Mouse (Mus musculus) c-Kit-positive CD71-positive TER-119-negative erythroid progenitor cells, embryonic 14.5 days (primary cell): ENCODE measurements around the gene Gsk3a.

Experiments used
- DNase-seq: peaks from one replicate; pipeline ENCODE4 v3.0.0-alpha.2; 2013; ENCODE audit warnings: low read depth

Gsk3a gene

GRCm38 (mm10) chr7:25221102-25221883 lies 16.4 kb downstream of the Gsk3a start, which contains the start of gene Zfp526:
Zfp526 (plus strand) TSS chr7:25221425.
- DNase-seq, result peak; percentile 95

- DNase-seq, result peak; percentile 71
Observed at GRCm38 (mm10) chr7:25220457-25221101, 17.1 kb downstream of the Gsk3a start, which contains the start of gene Dedd2. Dedd2 (minus strand) TSS chr7:25220615.

- peak; percentile 97 for DNase-seq
Observed at GRCm38 (mm10) chr7:25219756-25220456, 17.7 kb downstream of the Gsk3a start.

GRCm38 (mm10) chr7:25219416-25219750 lies 18.3 kb downstream of the Gsk3a start:
- DNase-seq, result no peak

GRCm38 (mm10) chr7:25218705-25219415 lies 18.8 kb downstream of the Gsk3a start:
- DNase-seq, result peak; percentile 45

- DNase-seq, result no peak
Observed at GRCm38 (mm10) chr7:25217653-25218395, 19.8 kb downstream of the Gsk3a start.

- DNase-seq, result no peak
Observed at GRCm38 (mm10) chr7:25214172-25214571, 23.5 kb downstream of the Gsk3a start.

- DNase-seq, result no peak
Observed at GRCm38 (mm10) chr7:25213099-25213498, 24.6 kb downstream of the Gsk3a start.

- DNase-seq, result no peak
Observed at GRCm38 (mm10) chr7:25210482-25210881, 27.2 kb downstream of the Gsk3a start.

- peak; percentile 31 for DNase-seq
Observed at GRCm38 (mm10) chr7:25209161-25209622, 28.5 kb downstream of the Gsk3a start.

- no peak for DNase-seq
Observed at GRCm38 (mm10) chr7:25206094-25206830, 31.4 kb downstream of the Gsk3a start.

- no peak for DNase-seq
Observed at GRCm38 (mm10) chr7:25205355-25206093, 32.1 kb downstream of the Gsk3a start.

GRCm38 (mm10) chr7:25203624-25204023 lies 34.0 kb downstream of the Gsk3a start:
- DNase-seq, result no peak

GRCm38 (mm10) chr7:25197384-25198018 lies 40.1 kb downstream of the Gsk3a start:
- no peak for DNase-seq

GRCm38 (mm10) chr7:25196107-25196506 lies 41.5 kb downstream of the Gsk3a start:
- no peak for DNase-seq

- peak; percentile 39 for DNase-seq
Observed at GRCm38 (mm10) chr7:25195148-25195547, 42.5 kb downstream of the Gsk3a start.

GRCm38 (mm10) chr7:25192110-25192509 lies 45.5 kb downstream of the Gsk3a start:
- DNase-seq, result no peak

- no peak for DNase-seq
Observed at GRCm38 (mm10) chr7:25190806-25191205, 46.8 kb downstream of the Gsk3a start.
